Mouse (Mus musculus) lung, embryonic 14.5 days (tissue): Measurements from ENCODE around the gene Slc25a25. TPM values are rescaled to one million over a fixed set of nuclear protein-coding genes. Genes with fewer than 3 reads are reported as not detected.
"Not testable (repeated sequence)": the region's sequence is repeated elsewhere in the genome, so short reads cannot be mapped to it uniquely, and the experiment has no call there.

Experiments used
- ATAC-seq: fragments of 200-750 bp; cut with Nextera tagmentation; 2 replicates; pipeline ENCODE4 v1.8.0; 2017; ENCODE audit warnings: mild to moderate bottlenecking, moderate TSS enrichment, moderate library complexity; ENCODE audit not compliant: insufficient read depth
- DNase-seq: peaks from one replicate; pipeline ENCODE4 v3.0.0-alpha.2; 2015
- H3K27ac ChIP-seq: fragments of 300-500 bp; sonication (generic); 2 replicates; pipeline ENCODE4 v1.5.1; 2014; ENCODE audit warnings: low read depth, mild to moderate bottlenecking, moderate library complexity
- H3K27me3 ChIP-seq: fragments of 300-500 bp; sonication (generic); 2 replicates; pipeline ENCODE4 v1.6.1; 2014; ENCODE audit warnings: low read length, control low read depth; ENCODE audit not compliant: insufficient read depth
- H3K36me3 ChIP-seq: fragments of 300-500 bp; sonication (generic); 2 replicates; pipeline ENCODE4 v1.6.1; 2014; ENCODE audit warnings: control low read depth; ENCODE audit not compliant: insufficient read depth
- H3K4me1 ChIP-seq: fragments of 300-500 bp; sonication (generic); 2 replicates; pipeline ENCODE4 v1.6.1; 2014; ENCODE audit warnings: antibody characterized with exemption, control low read depth; ENCODE audit not compliant: insufficient read depth
- H3K4me2 ChIP-seq: fragments of 300-500 bp; sonication (generic); 2 replicates; pipeline ENCODE4 v1.6.1; 2014; ENCODE audit warnings: mild to moderate bottlenecking
- H3K4me3 ChIP-seq: fragments of 300-500 bp; sonication (generic); 2 replicates; pipeline ENCODE4 v1.5.1; 2014; ENCODE audit warnings: low read depth, low read length
- H3K9ac ChIP-seq: fragments of 300-500 bp; sonication (generic); 2 replicates; pipeline ENCODE4 v1.6.1; 2014
- H3K9me3 ChIP-seq: fragments of 300-500 bp; sonication (generic); 2 replicates; pipeline ENCODE4 v1.6.1; 2016; ENCODE audit warnings: low read depth, low read length, control low read depth
- CTCF ChIP-seq: IDR thresholded peaks from 2 replicates; pipeline ENCODE4 v1.5.1; 2016; ENCODE audit warnings: antibody characterized with exemption, low read depth
- WGBS: fragments of 180-500 bp; shearing (Covaris S2); extraction: QIAGEN DNeasy Blood & Tissue Kit; methylation state at CpG from one replicate; pipeline ENCODE4 v1.1.7; 2014; 5-methylcytosine and 5-hydroxymethylcytosine counted together
- polyA plus RNA-seq: library from polyadenylated mRNA; unstranded; fragments of >200 nt; fragmentation: Nextera tagmentation; extraction: Ambion mirVana; gene quantifications from 2 replicates; pipeline ENCODE4 v1.2.1, GENCODE M21; 2014

Slc25a25 gene
- polyA plus RNA-seq, 1 experiment from 2014 or later, result 19.5 TPM

DNA sequence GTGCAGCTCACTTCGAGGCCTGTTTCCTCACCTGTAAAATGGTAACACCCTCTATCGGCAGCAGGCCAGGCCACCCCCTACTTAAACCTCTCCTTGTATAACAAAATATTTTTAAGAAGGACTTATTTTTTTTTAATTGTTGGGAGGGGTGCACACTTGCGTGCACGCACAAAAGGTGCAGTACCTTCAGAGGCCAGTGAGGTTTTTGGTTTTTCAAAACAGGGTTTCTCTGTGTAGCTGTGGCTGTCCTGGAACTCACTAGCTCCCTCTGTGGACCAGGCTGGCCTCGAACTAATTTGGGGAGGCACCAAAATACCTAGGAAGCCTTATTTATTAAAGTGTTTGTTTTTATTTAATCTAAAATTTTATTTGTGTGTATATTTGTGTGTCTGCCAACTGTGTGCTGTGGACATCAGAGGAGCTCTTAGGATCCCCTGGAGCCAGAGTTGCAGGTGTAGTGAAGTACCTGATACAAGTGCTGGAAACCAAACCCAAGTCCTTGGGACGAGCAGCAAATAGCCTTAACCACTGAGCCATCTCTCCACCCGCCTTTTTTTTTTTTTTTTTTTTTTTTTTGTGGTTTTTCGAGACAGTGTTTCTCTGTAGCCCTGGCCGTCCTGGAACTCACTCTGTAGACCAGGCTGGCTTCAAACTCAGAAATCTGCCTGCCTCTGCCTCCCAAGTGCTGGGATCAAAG is 32.1 kb upstream of the Slc25a25 start:
- DNase-seq (no peak), ATAC-seq (no peak)
- Histone ChIP-seq H3K4me3 (no peak overlapping the region), H3K4me1 (no peaks in the 10 kb centered on the region), H3K4me2 (no peak overlapping the region), H3K36me3 (no peaks in the 10 kb centered on the region), H3K9ac (no peak overlapping the region), H3K27ac (no peak overlapping the region), H3K9me3 (no peaks in the 10 kb centered on the region), H3K27me3 (no peaks in the 10 kb centered on the region)
- 68% methylated on average over 9 of the region's 9 CpGs for WGBS
- TF ChIP-seq CTCF, result peak; percentile 42

DNA sequence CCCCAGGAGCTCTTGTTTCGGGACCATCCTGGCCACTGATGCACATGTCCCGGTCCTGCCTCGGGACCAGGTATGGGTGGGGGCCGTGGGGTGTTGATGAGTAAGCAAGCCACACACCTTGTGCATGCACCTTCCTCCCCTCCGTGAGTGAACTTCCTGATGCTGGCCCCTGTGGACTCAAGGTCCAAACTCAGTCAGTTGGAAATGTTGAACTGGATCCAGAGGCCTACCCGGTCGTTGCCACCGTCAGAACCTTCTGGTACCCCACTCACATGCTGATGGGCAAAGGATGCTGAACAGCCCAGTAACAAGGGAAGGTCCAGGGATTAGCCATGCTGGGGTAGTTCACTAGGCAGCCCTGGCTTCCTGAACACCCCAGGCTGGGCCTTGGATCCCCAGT is 31.1 kb upstream of the Slc25a25 start:
- Histone ChIP-seq H3K4me1 (no peaks in the 10 kb centered on the region), H3K9ac (no peak overlapping the region), H3K27ac (no peak overlapping the region), H3K36me3 (no peaks in the 10 kb centered on the region), H3K4me2 (no peak overlapping the region), H3K4me3 (no peak overlapping the region), H3K27me3 (no peaks in the 10 kb centered on the region), H3K9me3 (no peaks in the 10 kb centered on the region)
- WGBS, result 88% methylated on average over 8 of the region's 8 CpGs
- TF ChIP-seq CTCF, result no peak
- DNase-seq, result no peak
- ATAC-seq, result no peak

DNA sequence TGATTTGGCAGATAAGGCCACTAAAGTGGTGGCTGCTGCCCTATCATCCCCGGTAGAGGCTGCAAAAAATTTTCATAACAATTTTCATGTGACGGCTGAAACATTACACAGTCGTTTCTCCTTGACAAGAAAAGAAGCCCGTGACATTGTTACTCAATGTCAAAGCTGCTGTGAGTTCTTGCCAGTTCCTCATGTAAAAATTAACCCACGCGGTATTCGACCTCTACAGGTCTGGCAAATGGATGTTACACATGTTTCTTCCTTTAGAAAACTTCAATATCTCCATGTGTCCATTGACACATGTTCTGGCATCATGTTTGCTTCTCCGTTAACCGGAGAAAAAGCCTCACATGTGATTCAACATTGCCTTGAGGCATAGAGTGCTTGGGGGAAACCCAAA is 24.1 kb upstream of the Slc25a25 start:
- H3K27ac ChIP-seq, H3K4me2 ChIP-seq, ATAC-seq, H3K4me3 ChIP-seq, H3K4me1 ChIP-seq, H3K9me3 ChIP-seq, H3K27me3 ChIP-seq, H3K36me3 ChIP-seq, DNase-seq, H3K9ac ChIP-seq: not testable (repeated sequence)
- WGBS, result 91% methylated on average over 3 of the region's 9 CpGs

DNA sequence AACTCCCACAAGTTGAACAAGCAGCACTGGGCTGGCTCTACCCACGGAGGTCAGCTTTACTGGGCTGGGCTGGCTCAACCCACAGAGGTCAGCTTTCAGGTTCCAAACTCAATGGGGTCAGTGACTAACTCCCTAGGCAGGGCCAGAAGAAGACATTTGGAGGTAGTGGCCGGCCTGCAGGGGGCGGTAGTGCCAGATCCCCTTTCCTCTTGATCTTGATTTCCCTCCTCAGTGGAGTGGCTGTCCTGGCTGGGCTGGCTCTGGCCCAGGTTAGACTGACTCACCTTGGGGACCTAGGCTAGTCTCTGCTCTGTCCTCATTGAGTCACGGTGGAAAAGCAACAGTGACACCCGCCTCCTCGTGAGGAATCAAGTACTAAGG is 20.4 kb upstream of the Slc25a25 start:
- no peak for ATAC-seq
- no peak overlapping the region for H3K27ac ChIP-seq
- 0 out of 2 replicates have a peak, but pooled peaks have one; percentile 26 for TF ChIP-seq CTCF
- H3K36me3 ChIP-seq, result no peaks in the 10 kb centered on the region
- no peak overlapping the region for H3K4me2 ChIP-seq
- no peaks in the 10 kb centered on the region for H3K9me3 ChIP-seq
- no peak overlapping the region for H3K9ac ChIP-seq
- 78% methylated on average over 6 of the region's 6 CpGs for WGBS
- DNase-seq, result no peak
- no peak overlapping the region for H3K4me3 ChIP-seq
- H3K27me3 ChIP-seq, result no peaks in the 10 kb centered on the region
- no peaks in the 10 kb centered on the region for H3K4me1 ChIP-seq

DNA sequence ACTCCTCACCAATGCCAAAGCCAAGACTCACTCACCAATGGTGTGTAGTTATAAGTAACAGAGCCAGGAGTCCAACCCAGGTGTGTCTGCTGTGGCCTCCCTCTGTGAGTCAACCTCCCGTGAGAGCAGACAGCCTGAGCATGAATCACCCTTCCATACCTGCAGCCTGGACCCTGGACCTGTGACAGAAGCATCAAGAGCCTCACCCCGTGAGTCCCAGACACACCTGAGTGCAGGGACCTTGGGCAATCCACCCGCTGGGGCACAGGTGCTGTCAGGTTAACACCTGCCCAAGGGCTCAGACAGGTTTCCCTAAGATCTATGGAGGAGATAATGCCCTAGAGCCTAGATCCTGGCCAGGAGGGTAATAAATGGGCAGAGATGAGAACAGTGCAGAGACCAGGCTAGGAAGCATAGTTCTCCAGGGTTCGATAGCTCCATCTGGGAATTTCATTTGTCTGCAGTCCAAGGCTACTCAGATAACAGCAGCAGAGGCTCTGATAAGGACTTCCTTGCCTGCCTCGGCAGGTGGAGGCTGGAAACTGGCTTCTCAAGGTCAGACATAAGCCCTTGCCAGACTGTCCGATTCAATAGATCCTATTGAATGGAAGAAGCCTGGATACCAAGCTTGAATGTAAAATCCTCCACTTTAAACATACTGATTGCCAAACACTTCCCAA is 19.9 kb upstream of the Slc25a25 start:
- Histone ChIP-seq H3K4me3 (no peak overlapping the region), H3K27me3 (no peaks in the 10 kb centered on the region), H3K9me3 (no peaks in the 10 kb centered on the region), H3K9ac (no peak overlapping the region), H3K4me2 (no peak overlapping the region), H3K4me1 (no peaks in the 10 kb centered on the region), H3K36me3 (no peaks in the 10 kb centered on the region), H3K27ac (no peak overlapping the region)
- no peak for DNase-seq
- no peak for TF ChIP-seq CTCF
- no peak for ATAC-seq
- 74% methylated on average over 6 of the region's 6 CpGs for WGBS

DNA sequence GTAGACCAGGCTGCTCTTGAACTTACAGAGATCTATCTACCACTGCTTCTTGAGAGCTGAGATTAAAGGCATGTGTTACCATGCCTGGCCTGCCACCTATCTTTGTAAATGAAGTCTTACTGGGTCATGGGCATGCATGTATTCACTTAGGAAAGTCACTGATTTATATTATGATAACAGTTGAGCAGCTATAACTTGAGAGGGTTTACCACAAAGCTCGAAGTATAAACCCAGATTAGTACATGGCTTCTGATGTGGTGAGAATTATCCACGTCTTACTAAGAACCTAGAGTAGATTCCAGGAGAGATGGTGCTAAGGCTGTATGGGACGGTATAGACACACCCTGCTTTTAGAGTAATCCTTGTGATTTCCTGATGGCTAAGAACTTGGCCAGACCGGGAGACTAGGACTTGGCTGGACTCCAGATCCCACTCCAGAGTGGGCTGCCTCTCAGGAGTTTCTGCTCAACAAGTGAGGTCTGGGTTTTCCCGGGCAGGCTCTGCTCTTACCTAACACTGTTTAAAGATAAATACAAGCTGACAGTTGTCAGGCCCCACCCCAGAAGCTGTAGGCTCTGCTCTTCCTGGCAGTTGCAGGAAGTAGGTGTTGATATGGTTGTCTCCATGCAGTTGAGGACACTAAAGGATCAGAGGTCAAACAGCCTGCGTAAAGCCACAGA is 13.1 kb upstream of the Slc25a25 start:
- no peak overlapping the region for H3K4me2 ChIP-seq
- H3K27me3 ChIP-seq, result no peaks in the 10 kb centered on the region
- no peak for TF ChIP-seq CTCF
- no peak overlapping the region for H3K4me3 ChIP-seq
- WGBS, result 13% methylated on average over 6 of the region's 6 CpGs
- peak overlapping the region; percentile 19; the same call in 1 of the 2 replicates for H3K27ac ChIP-seq
- no peaks in the 10 kb centered on the region for H3K36me3 ChIP-seq
- DNase-seq, result peak; percentile 85
- no peaks in the 10 kb centered on the region for H3K9me3 ChIP-seq
- peaks cover 7% of the 10 kb centered on the region for H3K4me1 ChIP-seq
- ATAC-seq, result peak; percentile 52; the same call in 1 of the 2 replicates
- no peak overlapping the region for H3K9ac ChIP-seq

DNA sequence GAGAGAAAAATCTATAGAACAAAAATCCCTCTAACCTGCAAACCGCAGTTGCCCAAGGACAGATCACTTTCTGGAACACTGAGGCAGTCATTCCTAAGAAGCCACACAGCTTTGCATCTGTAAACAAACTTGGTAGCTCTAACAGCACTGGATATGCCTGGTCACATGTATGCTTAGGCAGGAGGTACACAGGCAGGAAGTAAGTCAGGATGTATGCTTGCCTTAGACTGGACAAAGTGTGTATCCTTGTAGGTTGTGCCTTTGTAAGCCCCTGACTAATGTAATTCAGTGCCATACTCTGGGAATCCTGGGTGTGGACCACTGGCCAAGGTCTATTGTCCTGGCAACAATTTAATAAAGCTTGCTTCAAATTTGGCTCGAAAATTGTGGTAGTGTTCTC is 12.5 kb upstream of the Slc25a25 start:
- peaks cover 7% of the 10 kb centered on the region for H3K4me1 ChIP-seq
- DNase-seq (no peak), ATAC-seq (no peak)
- H3K4me3 ChIP-seq, result no peak overlapping the region
- no peak overlapping the region for H3K4me2 ChIP-seq
- no peaks in the 10 kb centered on the region for H3K9me3 ChIP-seq
- 79% methylated on average over 2 of the region's 2 CpGs for WGBS
- H3K27me3 ChIP-seq, result no peaks in the 10 kb centered on the region
- H3K36me3 ChIP-seq, result no peaks in the 10 kb centered on the region
- no peak overlapping the region for H3K27ac ChIP-seq
- H3K9ac ChIP-seq, result no peak overlapping the region
- no peak for TF ChIP-seq CTCF
